Mouse (Mus musculus): Measurements from ENCODE around the gene Nutf2.
"Not testable (repeated sequence)": the region's sequence is repeated elsewhere in the genome, so short reads cannot be mapped to it uniquely, and the experiment has no call there.

- TF ChIP-seq CTCF (IDR thresholded peaks at IDR 0.05; ENCODE audit: control insufficient read depth, insufficient read depth, low read length); POLR2A (IDR thresholded peaks at IDR 0.05; ENCODE audit: borderline replicate concordance, control insufficient read depth, low read depth, low read length): not testable (repeated sequence)
Measured at GRCm38 (mm10) chr8:105833740-105834139, 26.6 kb upstream of the Nutf2 start.

Data from bone marrow, adult 2 months (tissue).